Mouse (Mus musculus) ES-Bruce4 (cell line): ENCODE results near the gene Stox2.

Experiments used
- CTCF ChIP-seq: IDR thresholded peaks from one replicate; pipeline ENCODE4 v1.8.1; 2011; ENCODE audit warnings: low read depth, low read length
- EP300 ChIP-seq: IDR thresholded peaks from 2 replicates; pipeline ENCODE4 v1.6.1; 2011; ENCODE audit warnings: low read depth, low read length; ENCODE audit not compliant: insufficient read depth
- POLR2A ChIP-seq: IDR thresholded peaks from one replicate; pipeline ENCODE4 v1.8.1; 2011; ENCODE audit warnings: low read length; ENCODE audit not compliant: insufficient read depth

GRCm38 (mm10) chr8:47268931-47269330 is 177.2 kb downstream of the Stox2 start:
- TF ChIP-seq CTCF (no peak), POLR2A (no peak), EP300 (no peak)
